Mouse (Mus musculus) heart, adult 2 months (tissue): ENCODE results near the gene Syt3.

Source experiments
- CTCF ChIP-seq: fragments of 200-600 bp; IDR thresholded peaks from 2 replicates; pipeline ENCODE4 v1.8.1; 2022; ENCODE audit warnings: antibody characterized with exemption, mild to moderate bottlenecking, moderate library complexity
- EP300 ChIP-seq: fragments of 200-500 bp; IDR thresholded peaks from 2 replicates; pipeline ENCODE4 v1.6.1; 2011; ENCODE audit warnings: low read depth, low read length, control low read depth; ENCODE audit not compliant: insufficient read depth
- POLR2A ChIP-seq: fragments of 200-500 bp; IDR thresholded peaks from 2 replicates; pipeline ENCODE4 v1.6.1; 2011; ENCODE audit warnings: mild to moderate bottlenecking, low read depth, low read length, control low read depth; ENCODE audit not compliant: insufficient read depth

GRCm38 (mm10) chr7:44428968-44429521, 45.1 kb downstream of the Syt3 start, which contains the start of gene Lrrc4b:
- TF ChIP-seq EP300 (no peak), CTCF (no peak), POLR2A (no peak)
